Mouse (Mus musculus) cerebellum, postnatal 25 days (tissue): ENCODE measurements at regions not wholly inside any gene's neighbourhood (a gene's known extent, or its start where the extent isn't known, plus 50 kb on each side); places are given as distances from the start of the nearest gene placed in this dataset.
A peak's percentile ranks its signal among the peaks of the same experiment; 100 is the strongest.

ENCODE experiments used
- DNase-seq, 2 experiments: peaks; one replicate each; pipeline ENCODE4 v3.0.0; 2021; ENCODE audit warnings: mixed read lengths in 2 of 2

DNA sequence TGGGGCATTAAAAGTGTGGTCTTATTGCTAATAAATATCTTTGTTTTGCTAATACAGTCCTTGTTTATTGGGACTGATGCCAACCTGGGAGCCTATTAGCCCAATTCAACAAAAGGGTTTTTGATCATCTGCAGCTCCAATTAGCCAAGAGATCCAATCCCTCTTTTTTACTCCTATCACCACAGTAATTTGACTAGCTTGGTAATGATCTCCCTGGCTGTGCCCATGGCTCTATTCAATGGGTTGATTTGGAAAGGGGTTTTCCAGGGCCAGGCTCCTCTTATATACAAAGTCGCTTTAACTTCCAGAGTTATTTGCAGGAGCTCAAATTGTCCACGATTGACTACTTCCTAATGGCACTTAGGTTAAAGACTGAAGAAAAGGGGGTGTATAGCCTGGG lies 145.1 kb upstream of the Adra1b start:
- no peak for DNase-seq

DNA sequence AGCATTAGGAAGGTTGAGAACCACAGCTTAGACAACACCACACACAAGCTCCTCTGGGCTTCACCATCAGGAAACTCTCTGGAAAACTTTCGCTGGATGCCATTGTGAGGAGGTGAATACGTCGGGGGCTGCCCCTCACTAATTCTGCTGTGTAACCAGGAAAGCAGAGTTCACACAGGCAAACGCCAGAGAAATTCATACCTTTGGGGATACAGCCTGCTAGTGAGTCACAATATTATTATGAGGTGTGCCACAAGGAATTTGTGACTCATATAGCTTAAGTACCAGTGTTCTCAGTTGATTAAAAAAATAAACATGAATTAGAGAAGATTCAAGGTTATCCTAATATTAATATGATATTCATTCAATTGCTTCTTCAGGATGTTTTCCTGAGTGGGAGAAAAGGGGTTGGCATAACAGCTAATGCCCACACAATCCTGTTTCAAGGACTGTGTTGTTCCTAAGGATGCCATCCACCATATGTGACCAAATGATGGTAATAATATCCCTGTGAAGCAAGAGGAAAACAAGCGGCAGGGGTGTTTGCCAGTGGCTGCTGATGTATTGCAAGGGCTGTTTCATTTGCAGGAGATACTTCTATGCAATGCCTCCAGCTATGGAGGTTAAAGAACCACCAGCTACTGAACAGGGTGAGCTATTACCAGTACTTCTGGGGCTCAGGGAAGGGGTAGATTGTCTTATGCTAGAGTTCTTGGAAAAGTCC lies 148.4 kb upstream of the Adra1b start:
- DNase-seq = no peak

DNA sequence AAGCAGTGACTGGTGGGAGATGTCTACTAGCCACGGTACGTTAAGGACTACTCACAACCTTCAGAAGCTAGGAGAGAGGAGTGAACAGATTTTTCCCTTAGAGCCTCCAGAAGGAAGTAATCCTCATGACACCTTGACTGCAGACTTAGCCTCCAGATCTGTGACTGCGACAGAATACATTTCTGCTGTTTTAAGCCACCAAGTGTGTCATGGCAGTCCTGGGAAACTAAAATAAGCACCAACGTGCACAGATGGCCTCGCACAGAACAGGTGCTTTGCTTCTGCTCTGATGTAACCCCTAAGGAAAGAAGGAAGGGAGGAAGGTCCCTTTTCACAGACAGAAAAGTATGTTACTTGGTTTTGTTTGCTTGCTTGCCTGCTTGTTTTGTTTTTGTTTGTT lies 151.5 kb upstream of the Adra1b start:
- peak; percentile 4 to 7 for DNase-seq

GRCm38 (mm10) chr11:44062446-44062845 lies 161.4 kb upstream of the Adra1b start:
- DNase-seq = no peak

DNA sequence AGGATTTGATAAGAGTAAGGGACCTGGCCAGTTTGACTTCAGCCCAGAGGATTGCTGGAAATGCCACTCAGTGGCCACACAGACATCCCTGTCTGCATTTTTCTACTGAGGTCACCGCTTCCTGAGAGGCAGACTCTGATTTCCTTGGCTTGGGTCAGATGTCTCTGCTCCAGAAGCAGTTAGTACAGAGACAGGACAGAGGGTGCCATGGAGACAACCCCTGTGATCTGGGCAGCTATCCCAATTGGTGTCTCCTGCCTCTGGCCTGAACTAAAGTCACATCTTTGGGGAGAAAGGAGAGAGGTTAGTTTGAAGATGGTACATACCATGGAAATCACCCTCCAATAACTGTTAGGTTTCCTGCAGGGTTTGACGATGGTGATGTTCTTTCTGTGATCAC lies 165.2 kb upstream of the Adra1b start:
- DNase-seq = no peak

DNA sequence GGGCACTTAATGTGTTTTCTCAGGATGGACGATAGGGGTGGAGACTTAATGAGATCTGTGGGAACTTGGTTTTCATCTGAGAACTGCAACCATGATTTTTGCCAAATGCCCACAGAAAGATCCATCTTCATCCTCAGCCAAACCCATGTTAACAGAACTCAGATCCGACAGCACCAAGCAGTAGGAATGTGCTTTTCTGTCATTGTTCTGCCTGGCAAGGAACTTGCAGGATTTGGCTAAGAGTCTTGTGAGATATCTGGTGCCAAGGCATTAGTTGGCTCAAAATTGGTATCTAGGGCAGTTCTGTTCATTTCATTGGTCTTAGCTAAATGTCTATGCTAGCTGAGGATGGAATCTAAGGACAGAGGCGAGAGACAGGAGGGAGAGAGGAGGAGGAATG lies 182.7 kb upstream of the Adra1b start:
- DNase-seq = no peak

- no peak for DNase-seq
Observed at GRCm38 (mm10) chr11:44086951-44087350, 185.9 kb upstream of the Adra1b start.

GRCm38 (mm10) chr11:44089514-44089913 lies 188.5 kb upstream of the Adra1b start:
- DNase-seq = no peak

- no peak for DNase-seq
Observed at GRCm38 (mm10) chr11:44095280-44095679, 194.3 kb upstream of the Adra1b start.

GRCm38 (mm10) chr11:44103188-44103840 lies 202.3 kb upstream of the Adra1b start:
- no peak for DNase-seq

DNA sequence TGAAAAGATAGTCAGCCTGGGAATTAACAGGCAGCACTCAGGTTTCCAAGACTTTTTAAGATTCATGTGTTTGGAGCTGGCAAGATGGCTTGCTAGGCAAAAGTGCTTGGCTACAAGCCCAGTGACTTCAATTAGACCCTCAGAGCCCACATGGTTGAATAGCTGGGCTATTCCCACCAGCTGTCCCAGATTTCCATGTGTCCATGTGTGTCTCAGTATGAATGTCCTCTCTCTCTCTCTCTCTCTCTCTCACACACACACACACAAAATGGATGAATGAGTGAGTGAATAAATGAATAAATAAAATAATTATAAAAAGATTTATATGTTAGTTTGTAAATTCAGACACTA lies 202.8 kb upstream of the Adra1b start:
- DNase-seq = no peak

GRCm38 (mm10) chr11:44106231-44106630 lies 205.2 kb upstream of the Adra1b start:
- peak; percentile 24 to 47 for DNase-seq

DNA sequence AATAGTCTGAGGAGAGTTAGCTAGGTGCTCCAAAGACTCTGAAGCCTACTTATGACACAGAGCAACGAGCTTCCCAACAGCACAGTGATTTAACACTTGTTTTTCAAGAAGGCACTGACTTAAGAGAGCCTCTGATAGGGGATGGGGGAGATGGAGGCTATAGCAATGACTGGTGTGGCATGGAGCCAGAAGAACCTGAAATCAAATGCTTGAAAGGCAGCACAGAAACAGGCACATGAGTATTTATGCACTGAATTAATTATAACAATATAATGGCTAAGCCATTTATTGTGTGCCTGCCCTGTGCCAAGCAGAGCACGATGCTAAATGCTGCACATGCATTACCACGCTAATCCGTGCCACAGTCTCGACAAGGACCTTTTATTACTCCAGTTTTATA lies 210.5 kb upstream of the Adra1b start:
- DNase-seq = no peak

DNA sequence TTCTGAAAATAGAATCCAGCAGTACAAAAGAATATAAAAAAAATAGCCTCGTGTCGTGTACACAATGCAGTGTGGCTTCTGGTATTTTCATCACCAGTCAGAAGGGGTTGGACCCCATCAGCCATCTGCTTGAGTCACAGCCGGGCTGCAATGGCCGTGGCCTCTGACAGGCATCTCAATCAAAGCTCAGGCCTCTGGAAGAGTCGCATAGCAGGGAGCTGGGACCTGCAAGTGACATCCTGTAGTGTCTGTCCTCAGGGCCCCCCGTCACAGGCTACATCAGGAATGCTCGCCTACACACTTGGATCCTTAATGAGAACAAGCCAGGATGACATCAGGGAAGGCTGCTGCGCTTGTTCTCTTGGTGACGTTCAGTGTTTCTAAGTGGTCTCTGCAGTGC lies 226.1 kb upstream of the Adra1b start:
- DNase-seq = no peak

DNA sequence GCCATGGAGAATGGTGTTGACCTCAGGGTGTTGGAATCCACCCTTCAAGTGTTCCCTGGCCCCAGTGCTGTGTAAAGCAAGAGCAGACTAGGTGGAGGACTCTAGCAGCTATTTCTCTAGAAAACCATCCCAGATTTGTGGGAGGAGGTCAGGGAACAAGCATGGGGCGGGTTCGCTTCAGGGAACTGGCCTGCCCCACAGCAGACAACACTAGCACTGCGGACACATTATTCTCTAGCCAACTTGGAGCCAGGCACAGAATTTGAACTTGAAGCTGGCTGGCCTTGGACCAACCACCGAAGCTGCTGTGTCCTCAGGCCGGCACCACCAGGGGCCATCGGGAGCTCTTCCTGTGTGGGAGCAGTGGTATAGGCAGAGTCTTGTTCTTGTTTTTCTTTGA lies 227.5 kb upstream of the Adra1b start:
- DNase-seq = no peak

DNA sequence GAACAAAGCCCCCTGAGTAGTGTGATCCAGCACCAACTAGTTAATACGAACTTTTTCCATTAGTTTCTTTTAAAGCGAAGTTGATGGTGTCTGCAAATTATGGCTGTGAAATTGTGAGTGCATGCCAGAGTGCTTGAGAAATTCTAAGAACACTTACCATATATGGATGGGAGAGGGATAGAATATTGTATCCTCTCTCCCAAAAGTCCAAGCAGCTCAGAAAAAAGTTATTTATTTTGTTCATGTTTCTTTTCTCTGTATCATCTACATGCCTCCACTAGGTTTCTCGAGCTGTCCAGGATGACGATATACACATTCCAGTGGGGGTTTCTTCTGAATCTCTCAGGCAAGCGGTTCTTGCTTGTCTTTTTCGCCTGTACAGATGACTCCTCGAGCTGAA lies 232.2 kb upstream of the Adra1b start:
- no peak for DNase-seq

DNA sequence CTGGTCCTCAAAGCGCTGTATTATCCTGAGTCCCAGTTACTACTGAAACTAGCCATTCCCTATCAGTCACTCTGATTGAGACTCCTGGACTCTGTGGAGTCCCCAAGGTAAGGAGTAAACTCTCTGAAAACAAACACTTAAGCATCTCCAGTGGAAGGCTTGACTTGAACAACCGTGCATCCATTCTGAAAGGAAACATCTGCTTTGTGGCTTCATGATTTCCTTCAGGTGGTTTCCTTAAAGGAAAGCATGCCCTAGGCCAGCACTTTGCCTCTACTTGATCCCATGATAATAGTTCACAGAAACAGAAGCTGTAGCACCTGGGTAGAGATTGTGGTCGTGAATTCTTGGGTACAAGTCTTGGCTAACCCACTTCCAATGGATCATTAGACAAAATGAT lies 235.0 kb upstream of the Adra1b start:
- DNase-seq = no peak

- DNase-seq = peak in 1 of 2 experiments; percentile 4
Observed at GRCm38 (mm10) chr11:44142996-44143395, 242.0 kb upstream of the Adra1b start.

DNA sequence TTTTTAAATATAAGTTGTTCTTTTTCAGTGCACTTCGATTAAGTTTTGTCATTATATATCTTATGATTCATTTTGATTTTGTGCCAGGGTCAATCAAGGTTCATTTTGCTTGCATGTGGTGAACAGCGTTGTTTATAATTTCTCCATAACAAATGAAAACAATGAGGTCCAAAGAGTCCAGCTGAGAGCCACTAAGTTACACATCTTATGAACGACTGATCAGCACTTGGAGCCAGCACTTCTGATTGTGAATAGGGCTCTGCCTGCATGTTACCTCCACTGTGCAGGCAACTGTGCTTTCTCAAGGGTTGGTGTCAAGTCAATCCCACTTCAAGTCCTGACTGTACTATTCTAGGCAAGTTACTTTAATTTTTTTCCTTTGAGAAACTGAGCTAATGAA lies 243.5 kb upstream of the Adra1b start:
- no peak for DNase-seq

DNA sequence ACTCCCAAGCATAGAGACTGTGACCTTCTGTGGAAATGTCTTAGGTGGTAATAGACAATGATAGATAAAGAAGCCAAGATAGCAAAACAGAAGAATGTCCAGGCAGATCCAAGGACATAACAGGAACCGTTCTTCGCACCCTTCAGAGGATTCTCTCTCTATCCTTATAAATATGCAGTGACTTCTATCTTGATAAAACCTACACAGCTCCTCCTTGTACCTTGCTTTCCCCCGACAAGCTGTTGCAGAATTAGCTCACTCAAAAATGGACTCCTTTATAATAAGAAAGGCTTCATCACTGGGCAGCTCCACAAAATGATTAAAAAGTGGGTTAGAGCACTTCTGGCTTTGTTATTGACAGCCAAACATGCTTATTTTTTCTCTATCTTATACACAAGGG lies 245.4 kb upstream of the Adra1b start:
- no peak for DNase-seq

DNA sequence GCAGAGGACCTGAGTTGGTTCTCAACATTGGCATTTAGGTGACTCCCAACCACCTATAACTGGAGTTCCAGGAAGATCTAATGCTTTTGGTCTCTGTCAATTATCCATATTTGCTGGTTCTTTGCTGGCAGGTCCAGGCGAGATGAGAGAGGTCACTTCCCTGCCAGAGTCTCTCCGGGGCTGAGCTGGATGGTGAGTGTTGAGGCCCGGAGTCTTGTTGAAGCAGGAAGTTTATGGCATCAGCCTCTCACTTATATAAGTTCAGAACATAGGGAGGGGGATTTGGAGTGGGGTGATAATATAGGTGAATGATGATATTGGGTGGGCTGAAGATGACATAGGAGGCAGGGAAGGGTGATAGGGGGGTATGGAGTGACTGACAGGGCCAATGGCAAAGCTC lies 246.3 kb upstream of the Il12b start:
- no peak for DNase-seq

GRCm38 (mm10) chr11:44155591-44155990 lies 244.3 kb upstream of the Il12b start:
- no peak for DNase-seq

- no peak for DNase-seq
Observed at GRCm38 (mm10) chr11:44156081-44156480, 243.8 kb upstream of the Il12b start.

GRCm38 (mm10) chr11:44156490-44157345 lies 243.1 kb upstream of the Il12b start:
- no peak for DNase-seq
